Mouse (Mus musculus): ENCODE measurements at regions not wholly inside any gene's neighbourhood (a gene's known extent, or its start where the extent isn't known, plus 50 kb on each side); places are given as distances from the start of the nearest gene placed in this dataset.

GRCm38 (mm10) chr2:139362245-139362847, 131.4 kb upstream of the Sptlc3 start:
- DNase-seq (ENCODE audit: low spot score in 2 of 2): no peak

GRCm38 (mm10) chr2:139370070-139370469, 123.6 kb upstream of the Sptlc3 start:
- DNase-seq (ENCODE audit: low spot score in 2 of 2): no peak

DNA sequence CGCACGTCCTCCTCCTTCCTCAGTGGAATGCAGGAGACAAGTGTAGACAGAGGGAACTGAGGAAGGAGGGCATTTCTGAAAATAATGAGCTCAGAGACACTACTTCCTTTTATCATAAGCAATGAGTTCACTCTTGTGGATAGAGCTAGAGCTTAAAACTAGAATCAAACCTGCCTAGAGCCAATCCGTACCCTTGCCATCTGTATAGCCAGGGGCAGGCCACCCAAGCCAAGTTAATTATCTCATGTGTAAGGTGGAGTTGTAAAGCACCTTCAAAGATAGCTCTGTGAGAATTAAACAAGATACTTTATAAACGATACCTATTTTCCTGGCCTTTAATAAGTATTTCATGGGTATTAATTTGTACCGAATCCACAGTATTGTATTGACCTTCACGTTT, 113.4 kb upstream of the Sptlc3 start:
- no peak for DNase-seq (ENCODE audit: low spot score in 2 of 2)

- DNase-seq (ENCODE audit: low spot score in 2 of 2): peak; percentile 34 to 76
Observed at GRCm38 (mm10) chr2:139381628-139382027, 112.1 kb upstream of the Sptlc3 start.

GRCm38 (mm10) chr2:139413559-139413958, 80.2 kb upstream of the Sptlc3 start:
- no peak for DNase-seq (ENCODE audit: low spot score in 2 of 2)

GRCm38 (mm10) chr2:139417506-139417905, 76.2 kb upstream of the Sptlc3 start:
- no peak for DNase-seq (ENCODE audit: low spot score in 2 of 2)

DNA sequence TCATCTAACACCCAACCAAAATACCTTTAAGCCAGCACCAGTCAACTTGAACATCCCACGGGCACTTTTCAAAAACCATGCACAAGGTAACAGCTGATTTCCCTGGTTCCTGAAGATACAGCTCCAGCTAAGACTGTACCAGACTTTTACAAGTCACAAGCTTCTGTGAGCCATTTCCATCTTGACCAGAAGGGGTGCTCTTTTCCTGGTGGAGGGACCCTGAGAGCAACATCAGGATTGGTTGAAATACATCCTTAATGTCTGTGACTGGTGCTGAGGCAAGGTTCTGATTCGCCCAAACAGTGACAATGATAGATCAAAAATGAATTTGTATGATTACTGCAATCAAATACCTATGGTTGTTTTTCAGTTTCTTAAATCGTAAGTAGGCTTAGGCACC, 71.0 kb upstream of the Sptlc3 start:
- DNase-seq (ENCODE audit: low spot score in 2 of 2): no peak

GRCm38 (mm10) chr2:139423413-139423812, 70.3 kb upstream of the Sptlc3 start:
- no peak for DNase-seq (ENCODE audit: low spot score in 2 of 2)
